Mouse (Mus musculus): ENCODE data around the gene Rpsa. TPM values are rescaled to one million over a fixed set of nuclear protein-coding genes. Genes with fewer than 3 reads are reported as not detected.

Rpsa gene
- polyA plus RNA-seq, 1 experiment from 2014 or later, result 675 TPM

- TF ChIP-seq CTCF (IDR thresholded peaks at IDR 0.05; ENCODE audit: low read depth), result no peak
Observed at GRCm38 (mm10) chr9:120114789-120115151, 12.7 kb upstream of the Rpsa start.

GRCm38 (mm10) chr9:120115580-120115979 lies 11.9 kb upstream of the Rpsa start:
- H3K9me3 ChIP-seq (ENCODE audit: control insufficient read depth), result no peaks in the 10 kb centered on the region
- H3K27ac ChIP-seq (ENCODE audit: low read depth, low read length), result no peak overlapping the region
- no peak overlapping the region for H3K9ac ChIP-seq (ENCODE audit: low read depth, low read length)
- peaks cover 34% of the 10 kb centered on the region; the same call in 1 of the 2 replicates for H3K36me3 ChIP-seq (ENCODE audit: control insufficient read depth, insufficient read depth)
- TF ChIP-seq CTCF (IDR thresholded peaks at IDR 0.05; ENCODE audit: low read depth), result no peak
- no peaks in the 10 kb centered on the region for H3K27me3 ChIP-seq (replicated peaks; ENCODE audit: control insufficient read depth, insufficient read depth, low read length)
- 0 out of 2 replicates have a peak, but pooled peaks cover 6% of the 10 kb centered on the region for H3K4me1 ChIP-seq (replicated peaks; ENCODE audit: control insufficient read depth, insufficient read depth, low read length)
- no peak for ATAC-seq
- no peak overlapping the region for H3K4me2 ChIP-seq (replicated peaks; ENCODE audit: low read depth)
- no peak overlapping the region for H3K4me3 ChIP-seq (ENCODE audit: low read depth, low read length)
- 60% methylated on average over 5 of the region's 5 CpGs for WGBS

More at GRCm38 (mm10) chr9:120114789-120115151, 12.7 kb upstream of the Rpsa start:
- Histone ChIP-seq H3K27ac (ENCODE audit: low read depth, low read length) (no peak overlapping the region), H3K36me3 (ENCODE audit: control insufficient read depth, insufficient read depth) (peaks cover 26% of the 10 kb centered on the region; the same call in 1 of the 2 replicates), H3K4me3 (ENCODE audit: low read depth, low read length) (no peak overlapping the region), H3K27me3 (replicated peaks; ENCODE audit: control insufficient read depth, insufficient read depth, low read length) (no peaks in the 10 kb centered on the region), H3K9ac (ENCODE audit: low read depth, low read length) (no peak overlapping the region), H3K9me3 (ENCODE audit: control insufficient read depth) (no peaks in the 10 kb centered on the region), H3K4me1 (replicated peaks; ENCODE audit: control insufficient read depth, insufficient read depth, low read length) (0 out of 2 replicates have a peak, but pooled peaks cover 6% of the 10 kb centered on the region), H3K4me2 (replicated peaks; ENCODE audit: low read depth) (no peak overlapping the region)
- WGBS, result 87% methylated on average over 2 of the region's 2 CpGs
- no peak for ATAC-seq

DNA sequence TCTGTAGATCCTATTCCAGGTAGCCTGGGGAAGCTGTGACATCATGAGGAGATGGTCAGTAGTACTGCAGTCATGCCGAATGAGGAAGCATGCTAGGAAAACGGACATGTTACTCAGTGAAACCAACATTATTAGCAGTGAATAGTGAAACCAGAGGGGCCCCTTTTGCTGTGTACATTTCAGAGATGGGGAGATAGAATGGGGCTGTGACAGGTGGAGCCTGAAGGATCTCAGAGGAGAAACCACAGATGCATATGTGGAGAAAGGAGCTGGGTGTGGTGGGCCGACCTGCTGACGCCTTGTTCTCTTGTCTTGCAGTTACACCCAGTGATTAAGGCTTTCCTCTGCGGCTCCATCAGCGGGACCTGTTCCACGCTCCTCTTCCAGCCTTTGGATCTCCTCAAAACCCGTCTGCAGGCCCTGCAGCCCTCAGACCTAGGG lies 11.3 kb upstream of the Rpsa start:
- Histone ChIP-seq H3K27me3 (replicated peaks; ENCODE audit: control insufficient read depth, insufficient read depth, low read length) (no peaks in the 10 kb centered on the region), H3K4me2 (replicated peaks; ENCODE audit: low read depth) (0 out of 2 replicates have a peak overlapping the region, but pooled peaks have one; percentile 13), H3K27ac (ENCODE audit: low read depth, low read length) (no peak overlapping the region), H3K4me1 (replicated peaks; ENCODE audit: control insufficient read depth, insufficient read depth, low read length) (0 out of 2 replicates have a peak, but pooled peaks cover 2% of the 10 kb centered on the region), H3K9ac (ENCODE audit: low read depth, low read length) (no peak overlapping the region), H3K4me3 (ENCODE audit: low read depth, low read length) (no peak overlapping the region), H3K36me3 (ENCODE audit: control insufficient read depth, insufficient read depth) (peaks cover 40% of the 10 kb centered on the region), H3K9me3 (ENCODE audit: control insufficient read depth) (no peaks in the 10 kb centered on the region)
- ATAC-seq, result peak; percentile 32; the same call in 1 of the 2 replicates
- no peak for TF ChIP-seq CTCF (IDR thresholded peaks at IDR 0.05; ENCODE audit: low read depth)
- whole genome bisulfite sequencing, result 50% methylated on average over 8 of the region's 8 CpGs

GRCm38 (mm10) chr9:120118212-120118611 lies 9.3 kb upstream of the Rpsa start:
- ATAC-seq, result no peak
- Histone ChIP-seq H3K9ac (ENCODE audit: low read depth, low read length) (no peak overlapping the region), H3K4me1 (replicated peaks; ENCODE audit: control insufficient read depth, insufficient read depth, low read length) (no peaks in the 10 kb centered on the region), H3K27ac (ENCODE audit: low read depth, low read length) (no peak overlapping the region), H3K4me2 (replicated peaks; ENCODE audit: low read depth) (no peak overlapping the region), H3K27me3 (replicated peaks; ENCODE audit: control insufficient read depth, insufficient read depth, low read length) (no peaks in the 10 kb centered on the region), H3K9me3 (ENCODE audit: control insufficient read depth) (no peaks in the 10 kb centered on the region), H3K36me3 (ENCODE audit: control insufficient read depth, insufficient read depth) (peaks cover 54% of the 10 kb centered on the region), H3K4me3 (ENCODE audit: low read depth, low read length) (no peak overlapping the region)
- 90% methylated on average over 4 of the region's 4 CpGs for WGBS
- no peak for TF ChIP-seq CTCF (IDR thresholded peaks at IDR 0.05; ENCODE audit: low read depth)

DNA sequence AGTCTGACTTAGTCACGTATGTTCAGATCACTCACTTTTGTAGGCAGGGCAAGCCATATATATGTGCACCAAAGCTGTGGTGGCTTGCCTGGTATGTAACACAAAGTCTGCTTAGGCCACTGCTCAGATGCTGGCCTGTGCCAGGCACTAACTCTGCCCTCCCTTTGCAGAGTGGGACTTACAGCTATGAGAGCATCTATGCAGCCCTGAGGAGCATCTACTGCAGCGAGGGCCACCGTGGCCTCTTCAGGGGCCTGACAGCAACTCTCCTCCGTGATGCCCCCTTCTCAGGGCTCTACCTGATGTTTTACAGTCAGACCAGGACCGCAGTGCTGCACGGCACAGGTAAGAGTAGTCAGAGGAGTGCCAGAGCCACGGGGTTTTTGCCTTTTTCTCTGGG lies 7.0 kb upstream of the Rpsa start:
- no peaks in the 10 kb centered on the region for H3K9me3 ChIP-seq (ENCODE audit: control insufficient read depth)
- WGBS, result 93% methylated on average over 7 of the region's 7 CpGs
- TF ChIP-seq CTCF (IDR thresholded peaks at IDR 0.05; ENCODE audit: low read depth), result no peak
- H3K4me1 ChIP-seq (replicated peaks; ENCODE audit: control insufficient read depth, insufficient read depth, low read length), result no peaks in the 10 kb centered on the region
- H3K4me3 ChIP-seq (ENCODE audit: low read depth, low read length), result no peak overlapping the region
- H3K4me2 ChIP-seq (replicated peaks; ENCODE audit: low read depth), result no peak overlapping the region
- no peak overlapping the region for H3K27ac ChIP-seq (ENCODE audit: low read depth, low read length)
- H3K36me3 ChIP-seq (ENCODE audit: control insufficient read depth, insufficient read depth), result peaks cover 67% of the 10 kb centered on the region
- H3K27me3 ChIP-seq (replicated peaks; ENCODE audit: control insufficient read depth, insufficient read depth, low read length), result no peaks in the 10 kb centered on the region
- H3K9ac ChIP-seq (ENCODE audit: low read depth, low read length), result no peak overlapping the region
- no peak for ATAC-seq

GRCm38 (mm10) chr9:120126868-120127267 lies 621 bp upstream of the Rpsa start:
- Histone ChIP-seq H3K4me2 (replicated peaks; ENCODE audit: low read depth) (peak overlapping the region; percentile 85), H3K27me3 (replicated peaks; ENCODE audit: control insufficient read depth, insufficient read depth, low read length) (no peaks in the 10 kb centered on the region), H3K9ac (ENCODE audit: low read depth, low read length) (0 out of 2 replicates have a peak overlapping the region, but pooled peaks have one; percentile 53), H3K27ac (ENCODE audit: low read depth, low read length) (peak overlapping the region; percentile 57; the same call in 1 of the 2 replicates), H3K9me3 (ENCODE audit: control insufficient read depth) (no peaks in the 10 kb centered on the region), H3K36me3 (ENCODE audit: control insufficient read depth, insufficient read depth) (peaks cover 51% of the 10 kb centered on the region), H3K4me1 (replicated peaks; ENCODE audit: control insufficient read depth, insufficient read depth, low read length) (0 out of 2 replicates have a peak, but pooled peaks cover 2% of the 10 kb centered on the region), H3K4me3 (ENCODE audit: low read depth, low read length) (peak overlapping the region; percentile 89)
- TF ChIP-seq CTCF (IDR thresholded peaks at IDR 0.05; ENCODE audit: low read depth), result no peak
- WGBS, result 40% methylated on average over 11 of the region's 11 CpGs
- ATAC-seq, result no peak
